Mouse (Mus musculus) heart, postnatal 0 days (tissue): ENCODE results near the gene Palm3.

Experiments
- CTCF ChIP-seq: IDR thresholded peaks from 2 replicates; pipeline ENCODE4 v1.5.1; 2016; ENCODE audit warnings: antibody characterized with exemption, control low read depth, low read depth
- EP300 ChIP-seq: IDR thresholded peaks from 2 replicates; pipeline ENCODE4 v1.6.1; 2016; ENCODE audit warnings: antibody characterized with exemption, low read depth

- TF ChIP-seq CTCF (no peak), EP300 (no peak)
Measured at GRCm38 (mm10) chr8:84038015-84038414, 16.7 kb downstream of the Palm3 start.
